Mouse (Mus musculus) cortical plate, adult 2 months (tissue): Measurements from ENCODE around the gene Nhlh2. TPM values are rescaled to one million over a fixed set of nuclear protein-coding genes. Genes with fewer than 3 reads are reported as not detected.

Experiments used
- H3K27ac ChIP-seq: fragments of 200-500 bp; 2 replicates; pipeline ENCODE4 v1.5.1; 2012; ENCODE audit warnings: low read length, control low read depth, inconsistent platforms; ENCODE audit not compliant: insufficient read depth
- H3K4me1 ChIP-seq: fragments of 200-500 bp; 2 replicates; pipeline ENCODE4 v1.6.1; 2011; ENCODE audit warnings: low read length; ENCODE audit not compliant: control insufficient read depth, insufficient read depth
- H3K4me3 ChIP-seq: fragments of 200-500 bp; 2 replicates; pipeline ENCODE4 v1.5.1; 2011; ENCODE audit warnings: mild to moderate bottlenecking, low read length, control low read depth; ENCODE audit not compliant: insufficient read depth
- CTCF ChIP-seq: fragments of 200-500 bp; IDR thresholded peaks from 2 replicates; pipeline ENCODE4 v1.5.1; 2011; ENCODE audit warnings: mild to moderate bottlenecking, control low read depth, low read length; ENCODE audit not compliant: insufficient read depth; ENCODE audit errors: extremely low read depth
- POLR2A ChIP-seq: fragments of 200-500 bp; IDR thresholded peaks from 2 replicates; pipeline ENCODE4 v1.6.1; 2011; ENCODE audit warnings: mild to moderate bottlenecking, low read length, control low read depth; ENCODE audit not compliant: insufficient read depth; ENCODE audit errors: extremely low read depth
- polyA plus RNA-seq: library from polyadenylated mRNA; depleted of rRNA; stranded (reverse); fragments of >200 nt; gene quantifications from 2 replicates; pipeline ENCODE4 v1.2.3, GENCODE M21; 2012; rRNA removed

The Nhlh2 gene
- 0.02 and 0.13 TPM in 2 replicates for polyA plus RNA-seq

DNA sequence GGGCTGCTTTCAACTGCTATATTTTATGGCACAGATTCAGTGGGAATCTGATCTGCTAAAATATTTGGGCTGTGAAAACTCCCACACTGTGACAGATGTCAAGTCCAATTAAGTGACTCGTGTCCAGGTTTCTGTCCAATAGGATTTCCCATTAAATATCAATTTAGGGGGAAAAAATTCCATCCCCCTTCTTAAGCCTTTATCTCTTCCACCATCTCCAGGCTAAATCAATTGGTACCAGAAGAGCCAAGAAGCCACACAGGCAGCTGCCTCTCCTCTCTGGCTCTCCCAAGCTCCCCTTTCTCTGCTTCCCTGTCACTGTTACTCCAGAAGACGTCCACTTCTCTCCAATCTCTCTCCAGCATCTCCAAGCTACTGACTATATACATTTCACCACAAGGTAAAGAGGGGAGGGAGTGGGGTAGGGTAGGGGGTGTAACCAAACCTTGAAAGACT lies at the start of gene Nhlh2:
Gene Nhlh2 (plus strand): TSS at position 151 of the 456 bp plus-strand sequence.
- no peak within 1 kb of the TSS for H3K4me3 ChIP-seq
- no peaks in the 10 kb centered on the region for H3K4me1 ChIP-seq
- H3K27ac ChIP-seq: no peak within 1 kb of the TSS
- TF ChIP-seq CTCF: no peak
- no peak for TF ChIP-seq POLR2A

DNA sequence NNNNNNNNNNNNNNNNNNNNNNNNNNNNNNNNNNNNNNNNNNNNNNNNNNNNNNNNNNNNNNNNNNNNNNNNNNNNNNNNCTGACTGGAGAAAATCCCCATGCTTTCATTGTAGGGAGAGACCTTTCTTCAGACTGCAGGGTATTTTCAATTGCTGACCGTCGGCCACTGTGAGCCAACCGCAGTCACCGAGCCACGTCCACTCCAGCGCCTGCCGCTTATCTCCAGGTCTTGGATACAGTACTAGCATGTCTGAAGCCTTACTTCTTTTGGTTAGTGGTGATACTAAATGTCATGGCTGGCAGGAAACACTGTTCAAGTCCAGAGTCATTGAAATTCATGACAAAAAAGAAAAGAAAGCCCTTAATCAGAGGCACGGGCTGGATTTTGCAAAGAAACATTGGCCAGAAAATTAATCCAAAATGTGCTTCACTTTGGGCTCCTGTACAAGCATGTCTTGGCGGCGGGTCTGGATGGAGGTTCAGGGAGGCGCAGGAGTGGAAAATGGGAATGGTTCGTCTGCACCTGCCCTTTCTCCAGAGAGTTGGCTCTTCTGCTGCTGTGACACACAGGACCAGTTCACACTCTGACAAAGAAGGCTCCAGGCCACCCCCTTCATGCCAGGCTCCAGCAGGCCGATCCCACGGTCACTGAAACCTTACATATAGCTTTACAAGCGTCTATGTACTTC lies 48.6 kb upstream of the Nhlh2 start:
- no peak for TF ChIP-seq CTCF
- no peak for TF ChIP-seq POLR2A
- Histone ChIP-seq H3K27ac (no peak overlapping the region), H3K4me3 (no peak overlapping the region), H3K4me1 (no peaks in the 10 kb centered on the region)

DNA sequence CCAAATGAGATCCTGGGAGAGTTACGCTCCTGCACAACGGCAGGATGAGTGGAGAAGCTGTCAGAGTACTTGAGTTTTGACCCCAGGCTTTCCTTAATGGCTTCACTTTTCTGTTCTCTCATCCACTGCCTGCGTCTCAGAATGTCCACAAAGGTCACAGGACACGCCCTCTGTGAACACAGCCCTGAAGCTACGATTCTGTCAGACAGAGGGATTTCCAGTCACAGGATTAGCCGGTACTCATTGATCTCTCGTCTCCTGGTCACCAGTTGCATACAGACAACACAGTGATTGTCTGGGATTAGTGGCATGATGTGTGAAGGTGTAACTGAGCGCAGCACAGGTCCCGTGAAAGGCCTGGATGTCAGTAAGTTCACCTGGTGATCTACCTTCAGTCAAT lies 46.4 kb upstream of the Nhlh2 start:
- TF ChIP-seq CTCF (no peak), POLR2A (no peak)
- no peaks in the 10 kb centered on the region for H3K4me1 ChIP-seq
- no peak overlapping the region for H3K27ac ChIP-seq
- no peak overlapping the region for H3K4me3 ChIP-seq

- Histone ChIP-seq H3K4me3 (no peak overlapping the region), H3K4me1 (no peaks in the 10 kb centered on the region), H3K27ac (no peak overlapping the region)
- TF ChIP-seq CTCF: no peak
- TF ChIP-seq POLR2A: no peak
Observed at GRCm38 (mm10) chr3:101964352-101964751, 45.5 kb upstream of the Nhlh2 start.

DNA sequence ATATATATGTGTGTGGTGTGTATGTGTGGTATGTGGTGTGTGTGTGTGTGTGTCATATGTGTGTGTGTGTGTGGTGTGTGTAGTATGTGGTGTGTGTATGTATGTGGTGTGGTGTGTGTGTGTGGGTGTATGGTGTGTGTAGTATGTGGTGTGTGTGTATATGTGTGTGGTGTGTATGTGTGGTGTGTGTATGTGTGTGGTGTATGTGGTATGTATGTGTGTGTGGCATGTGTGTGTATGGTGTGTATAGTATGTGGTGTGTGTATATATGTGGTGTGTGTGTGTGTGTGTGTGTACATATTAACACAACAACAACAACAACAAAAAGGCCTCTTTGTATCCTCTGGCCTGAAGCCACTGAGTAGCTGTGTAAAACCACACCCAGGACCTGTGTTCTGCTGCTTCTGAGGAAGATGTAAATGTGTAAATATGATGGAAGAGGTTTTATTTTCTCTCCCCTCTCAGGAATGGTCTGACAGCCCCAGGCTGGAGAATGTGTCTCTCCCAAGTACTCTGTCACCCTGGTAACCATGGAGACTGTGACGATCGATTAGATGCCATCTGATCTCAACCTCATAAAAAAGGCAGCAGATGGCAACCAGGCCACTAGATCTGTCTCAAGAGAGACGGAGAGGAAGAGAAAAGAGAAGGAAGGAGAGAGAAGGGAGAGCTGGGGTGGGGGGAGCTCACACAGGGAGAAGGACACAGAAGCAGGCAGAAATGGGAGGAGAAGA lies 42.9 kb upstream of the Nhlh2 start:
- H3K27ac ChIP-seq: no peak overlapping the region
- no peak overlapping the region for H3K4me3 ChIP-seq
- TF ChIP-seq CTCF (no peak), POLR2A (no peak)

GRCm38 (mm10) chr3:101975337-101975736 lies 34.5 kb upstream of the Nhlh2 start:
- H3K4me3 ChIP-seq: no peak overlapping the region
- TF ChIP-seq POLR2A (no peak), CTCF (no peak)
- peaks cover 2% of the 10 kb centered on the region; the same call in 1 of the 2 replicates for H3K4me1 ChIP-seq
- H3K27ac ChIP-seq: no peak overlapping the region

More for the DNA sequence above, 42.9 kb upstream of the Nhlh2 start:
- H3K4me1 ChIP-seq: no peaks in the 10 kb centered on the region

- TF ChIP-seq POLR2A (no peak), CTCF (no peak)
- Histone ChIP-seq H3K27ac (no peak overlapping the region), H3K4me1 (peaks cover 2% of the 10 kb centered on the region; the same call in 1 of the 2 replicates), H3K4me3 (no peak overlapping the region)
Observed at GRCm38 (mm10) chr3:101978299-101978994, 31.4 kb upstream of the Nhlh2 start.

- TF ChIP-seq POLR2A: no peak
- no peak for TF ChIP-seq CTCF
Observed at GRCm38 (mm10) chr3:101983917-101984316, 26.0 kb upstream of the Nhlh2 start.

DNA sequence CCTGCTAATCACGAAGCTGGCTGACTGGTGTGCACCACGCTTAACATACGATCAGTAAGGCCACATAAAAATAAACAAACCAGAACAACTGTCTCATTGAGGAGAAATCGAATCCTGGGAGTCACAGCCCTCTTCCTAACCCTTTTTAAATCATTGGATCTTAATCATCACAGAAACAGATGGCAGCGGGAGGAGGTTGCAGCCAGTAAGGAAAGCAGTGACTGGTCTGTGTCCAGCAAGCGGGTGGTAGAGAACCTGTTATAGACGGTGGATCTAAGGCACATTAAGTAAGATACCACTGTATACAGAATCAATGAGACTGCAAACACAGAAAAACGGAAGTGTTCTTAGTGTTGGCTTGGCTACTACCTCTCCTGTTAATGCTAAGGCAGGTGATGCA lies 24.2 kb upstream of the Nhlh2 start:
- H3K4me1 ChIP-seq: no peaks in the 10 kb centered on the region
- no peak for TF ChIP-seq CTCF
- TF ChIP-seq POLR2A: no peak
- H3K27ac ChIP-seq: no peak overlapping the region
- H3K4me3 ChIP-seq: no peak overlapping the region

More at GRCm38 (mm10) chr3:101983917-101984316, 26.0 kb upstream of the Nhlh2 start:
- no peak overlapping the region for H3K27ac ChIP-seq
- H3K4me1 ChIP-seq: no peaks in the 10 kb centered on the region
- no peak overlapping the region for H3K4me3 ChIP-seq

DNA sequence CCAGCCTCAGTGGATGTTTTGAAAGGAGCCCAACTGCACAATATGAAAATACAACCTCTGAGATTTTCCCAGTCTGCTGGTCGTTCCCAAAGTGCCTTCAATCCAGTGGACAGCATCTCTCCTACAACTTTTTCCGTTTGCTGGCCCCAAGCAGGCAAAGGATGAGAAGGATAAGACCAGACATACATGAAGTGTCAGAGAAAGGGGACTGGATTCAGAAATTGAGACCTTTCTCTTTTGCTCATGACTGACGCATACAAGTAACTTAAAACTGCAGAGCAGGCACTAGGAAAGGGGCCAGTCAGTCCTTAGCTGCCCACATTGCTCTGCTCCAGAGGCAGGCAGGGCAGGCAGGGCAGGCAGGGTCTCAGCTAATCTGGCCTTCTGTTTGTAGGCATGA lies 19.7 kb upstream of the Nhlh2 start:
- TF ChIP-seq CTCF (no peak), POLR2A (no peak)
- no peak overlapping the region for H3K4me3 ChIP-seq
- H3K27ac ChIP-seq: no peak overlapping the region
- no peaks in the 10 kb centered on the region for H3K4me1 ChIP-seq
